Mouse (Mus musculus) stomach, postnatal 0 days (tissue): ENCODE measurements around the gene Phf20. TPM values are rescaled to one million over a fixed set of nuclear protein-coding genes. Genes with fewer than 3 reads are reported as not detected.

Source experiments
- ATAC-seq: fragments of 200-750 bp; cut with Nextera tagmentation; 2 replicates; pipeline ENCODE4 v1.8.0; 2017; ENCODE audit not compliant: low FRiP score, low TSS enrichment
- DNase-seq: peaks from one replicate; pipeline ENCODE4 v3.0.0-alpha.2; 2016; ENCODE audit warnings: low spot score
- H3K27ac ChIP-seq: fragments of 300-500 bp; sonication (generic); replicated peaks from 2 replicates; pipeline ENCODE4 v1.5.1; 2014; ENCODE audit warnings: mild to moderate bottlenecking, control low read depth
- H3K27me3 ChIP-seq: fragments of 300-500 bp; sonication (generic); 2 replicates; pipeline ENCODE4 v1.6.1; 2014; ENCODE audit warnings: low read length; ENCODE audit not compliant: control insufficient read depth, insufficient read depth
- H3K36me3 ChIP-seq: fragments of 300-500 bp; sonication (generic); 2 replicates; pipeline ENCODE4 v1.6.1; 2014; ENCODE audit warnings: low read length, mixed read lengths; ENCODE audit not compliant: control insufficient read depth, insufficient read depth
- H3K4me1 ChIP-seq: fragments of 300-500 bp; sonication (generic); replicated peaks from 2 replicates; pipeline ENCODE4 v1.6.1; 2014; ENCODE audit warnings: antibody characterized with exemption; ENCODE audit not compliant: control insufficient read depth, insufficient read depth
- H3K4me2 ChIP-seq: fragments of 300-500 bp; sonication (generic); replicated peaks from 2 replicates; pipeline ENCODE4 v1.6.1; 2014; ENCODE audit warnings: low read depth, mild to moderate bottlenecking, control low read depth, moderate library complexity
- H3K4me3 ChIP-seq: fragments of 300-500 bp; sonication (generic); 2 replicates; pipeline ENCODE4 v1.5.1; 2014; ENCODE audit warnings: low read depth, low read length, control low read depth
- H3K9ac ChIP-seq: fragments of 300-500 bp; sonication (generic); 2 replicates; pipeline ENCODE4 v1.6.1; 2014; ENCODE audit warnings: mild to moderate bottlenecking, low read length, control low read depth, mixed read lengths
- H3K9me3 ChIP-seq: fragments of 300-500 bp; sonication (generic); 2 replicates; pipeline ENCODE4 v1.6.1; 2016; ENCODE audit warnings: low read length; ENCODE audit not compliant: control insufficient read depth
- CTCF ChIP-seq: IDR thresholded peaks from 2 replicates; pipeline ENCODE4 v1.5.1; 2016; ENCODE audit warnings: antibody characterized with exemption, low read depth, mild to moderate bottlenecking, moderate library complexity
- EP300 ChIP-seq: optimal IDR thresholded peaks from 2 replicates; pipeline ENCODE3; 2016; ENCODE audit warnings: antibody characterized with exemption
- WGBS: fragments of 180-500 bp; shearing (Covaris S2); extraction: QIAGEN DNeasy Blood & Tissue Kit; methylation state at CpG from one replicate; pipeline ENCODE4 v1.1.7; 2014; 5-methylcytosine and 5-hydroxymethylcytosine counted together
- polyA plus RNA-seq: library from polyadenylated mRNA; unstranded; fragments of >200 nt; fragmentation: Nextera tagmentation; extraction: Ambion mirVana; gene quantifications from 2 replicates; pipeline ENCODE4 v1.2.1, GENCODE M21; 2015

The Phf20 gene
- polyA plus RNA-seq, 1 experiment from 2014 or later: 28.4 TPM

GRCm38 (mm10) chr2:156177651-156178050 is 18.6 kb upstream of the Phf20 start:
- H3K27me3 ChIP-seq: no peaks in the 10 kb centered on the region
- no peaks in the 10 kb centered on the region for H3K9me3 ChIP-seq
- H3K9ac ChIP-seq: no peak overlapping the region
- 55% methylated on average over 7 of the region's 7 CpGs for WGBS
- peaks cover 10% of the 10 kb centered on the region for H3K36me3 ChIP-seq
- DNase-seq: no peak
- TF ChIP-seq EP300 (no peak), CTCF (no peak)
- H3K4me2 ChIP-seq: peak overlapping the region; percentile 53
- H3K4me3 ChIP-seq: peak overlapping the region; percentile 100; the same call in 1 of the 2 replicates
- H3K4me1 ChIP-seq: peaks cover 5% of the 10 kb centered on the region
- ATAC-seq: no peak
- H3K27ac ChIP-seq: no peak overlapping the region

GRCm38 (mm10) chr2:156179046-156179795 is 17.0 kb upstream of the Phf20 start:
- peak; percentile 45 for TF ChIP-seq CTCF
- no peak for TF ChIP-seq EP300
- peak overlapping the region; percentile 99 for H3K27ac ChIP-seq
- peak overlapping the region; percentile 100 for H3K4me3 ChIP-seq
- WGBS: under 1% methylated on average over 47 of the region's 47 CpGs
- DNase-seq (peak; percentile 84), ATAC-seq (peak; percentile 64)
- no peaks in the 10 kb centered on the region for H3K9me3 ChIP-seq
- H3K4me2 ChIP-seq: peak overlapping the region; percentile 53
- H3K36me3 ChIP-seq: peaks cover 6% of the 10 kb centered on the region
- no peaks in the 10 kb centered on the region for H3K27me3 ChIP-seq
- peak overlapping the region; percentile 100 for H3K9ac ChIP-seq
- H3K4me1 ChIP-seq: peaks cover 5% of the 10 kb centered on the region

GRCm38 (mm10) chr2:156179796-156180093 is 16.5 kb upstream of the Phf20 start:
- H3K27me3 ChIP-seq: no peaks in the 10 kb centered on the region
- no peak for DNase-seq
- peak overlapping the region; percentile 53; the same call in 1 of the 2 replicates for H3K4me2 ChIP-seq
- peaks cover 5% of the 10 kb centered on the region for H3K36me3 ChIP-seq
- peaks cover 5% of the 10 kb centered on the region for H3K4me1 ChIP-seq
- peak overlapping the region; percentile 99 for H3K27ac ChIP-seq
- peak overlapping the region; percentile 100 for H3K4me3 ChIP-seq
- TF ChIP-seq EP300 (no peak), CTCF (no peak)
- H3K9ac ChIP-seq: peak overlapping the region; percentile 100
- WGBS: under 1% methylated on average over 38 of the region's 41 CpGs
- peak; percentile 25; the same call in 1 of the 2 replicates for ATAC-seq
- H3K9me3 ChIP-seq: no peaks in the 10 kb centered on the region

- DNase-seq (peak; percentile 100), ATAC-seq (peak; percentile 97)
- Histone ChIP-seq H3K27me3 (no peaks in the 10 kb centered on the region), H3K9ac (peak within 1 kb of the TSS; percentile 100), H3K9me3 (no peaks in the 10 kb centered on the region), H3K36me3 (peaks cover 5% of the 10 kb centered on the region), H3K27ac (peak within 1 kb of the TSS; percentile 99), H3K4me3 (peak within 1 kb of the TSS; percentile 100), H3K4me2 (peak within 1 kb of the TSS; percentile 69), H3K4me1 (peaks cover 5% of the 10 kb centered on the region)
- TF ChIP-seq CTCF (peak; percentile 70), EP300 (peak; percentile 100)
- WGBS: under 1% methylated on average over 46 of the region's 47 CpGs
Measured at GRCm38 (mm10) chr2:156180094-156180821, 16.0 kb upstream of the Phf20 start, which contains the start of gene Rbm39. Gene Rbm39, minus strand, starts transcription at chr2:156180238.

GRCm38 (mm10) chr2:156180824-156181590 is 15.3 kb upstream of the Phf20 start:
- peak overlapping the region; percentile 69 for H3K4me2 ChIP-seq
- peaks cover 5% of the 10 kb centered on the region for H3K4me1 ChIP-seq
- peak overlapping the region; percentile 85 for H3K9ac ChIP-seq
- peak overlapping the region; percentile 100 for H3K4me3 ChIP-seq
- H3K27ac ChIP-seq: peak overlapping the region; percentile 95
- no peak for DNase-seq
- H3K9me3 ChIP-seq: no peaks in the 10 kb centered on the region
- H3K27me3 ChIP-seq: no peaks in the 10 kb centered on the region
- H3K36me3 ChIP-seq: peaks cover 5% of the 10 kb centered on the region
- TF ChIP-seq EP300 (no peak), CTCF (no peak)
- WGBS: 11% methylated on average over 8 of the region's 8 CpGs
- no peak for ATAC-seq
